Mouse (Mus musculus) CD4-positive, CD25-positive, alpha-beta regulatory T cell, adult 4 months (primary cell): ENCODE results near the gene Adipoq. TPM values are rescaled to one million over a fixed set of nuclear protein-coding genes. Genes with fewer than 3 reads are reported as not detected.

Experiments used
- polyA plus RNA-seq, 2 experiments: library from polyadenylated mRNA; unstranded; fragments of 100-300 nt; shearing (Covaris generic); gene quantifications; one replicate each; pipeline ENCODE4 v1.2.1; 2017

Gene Adipoq
- polyA plus RNA-seq, 2 experiments from 2014 or later, result not detected

Other genes starting within 250 kb of the Adipoq start
- gene Fetub, start 228.2 kb upstream of the Adipoq start, polyA plus RNA-seq, result not detected
- gene Hrg, start 195.5 kb upstream of the Adipoq start, polyA plus RNA-seq, result not detected
- gene Kng2, start 117.1 kb upstream of the Adipoq start, polyA plus RNA-seq, result not detected
- not detected for gene Kng1, start 88.7 kb upstream of the Adipoq start, polyA plus RNA-seq
- 100 to 1,000 TPM; 558 to 662 TPM for gene Eif4a2, start 39.1 kb upstream of the Adipoq start, polyA plus RNA-seq
- 10 to 100 TPM; 38.4 to 51.1 TPM for gene Rfc4, start 18.8 kb upstream of the Adipoq start, polyA plus RNA-seq
- gene St6gal1, start 78.2 kb downstream of the Adipoq start, polyA plus RNA-seq, result 10 to 100 TPM; 70.1 to 99.5 TPM